Mouse (Mus musculus): ENCODE results near the gene Mettl22.

DNA sequence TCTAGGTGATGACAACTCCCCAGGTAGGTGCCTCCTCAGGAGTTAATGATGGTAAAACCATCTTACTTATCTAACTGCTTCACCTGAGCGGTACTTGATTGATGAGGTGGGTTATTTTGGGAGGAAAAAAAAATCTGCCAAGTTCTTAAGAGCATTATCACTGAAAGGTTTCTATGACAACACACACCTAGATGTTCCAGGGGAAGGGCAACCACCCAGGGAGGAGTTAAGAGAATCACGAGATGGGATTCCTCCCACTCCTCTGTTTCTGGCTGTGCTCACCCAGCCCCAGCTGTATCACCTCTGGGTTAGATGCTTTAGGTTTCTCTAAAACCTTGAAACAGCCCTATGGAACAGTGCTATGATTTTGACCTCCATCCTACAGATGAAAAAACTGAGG, 26.4 kb downstream of the Mettl22 start:
- no peak for TF ChIP-seq CTCF (conservative IDR thresholded peaks at IDR 0.05; ENCODE audit: insufficient read depth, insufficient read length, low read depth, low read length)
- TF ChIP-seq POLR2A (IDR thresholded peaks at IDR 0.05; ENCODE audit: low read depth, low read length), result no peak

Data from kidney, adult 2 months (tissue).